Mouse (Mus musculus) ES-Bruce4 (cell line): ENCODE measurements around the gene Bdh1.

Experiments used
- CTCF ChIP-seq: IDR thresholded peaks from one replicate; pipeline ENCODE4 v1.8.1; 2011; ENCODE audit warnings: low read depth, low read length
- EP300 ChIP-seq: IDR thresholded peaks from 2 replicates; pipeline ENCODE4 v1.6.1; 2011; ENCODE audit warnings: low read depth, low read length; ENCODE audit not compliant: insufficient read depth
- POLR2A ChIP-seq: IDR thresholded peaks from one replicate; pipeline ENCODE4 v1.8.1; 2011; ENCODE audit warnings: low read length; ENCODE audit not compliant: insufficient read depth

- TF ChIP-seq POLR2A (no peak), CTCF (no peak), EP300 (no peak)
These were observed 6.8 kb downstream of the Bdh1 start for GRCm38 (mm10) chr16:31428675-31429470.
